Mouse (Mus musculus): ENCODE results near the gene Gm16867.
"Not testable (repeated sequence)": the region's sequence is repeated elsewhere in the genome, so short reads cannot be mapped to it uniquely, and the experiment has no call there.

The Gm16867 gene

DNA sequence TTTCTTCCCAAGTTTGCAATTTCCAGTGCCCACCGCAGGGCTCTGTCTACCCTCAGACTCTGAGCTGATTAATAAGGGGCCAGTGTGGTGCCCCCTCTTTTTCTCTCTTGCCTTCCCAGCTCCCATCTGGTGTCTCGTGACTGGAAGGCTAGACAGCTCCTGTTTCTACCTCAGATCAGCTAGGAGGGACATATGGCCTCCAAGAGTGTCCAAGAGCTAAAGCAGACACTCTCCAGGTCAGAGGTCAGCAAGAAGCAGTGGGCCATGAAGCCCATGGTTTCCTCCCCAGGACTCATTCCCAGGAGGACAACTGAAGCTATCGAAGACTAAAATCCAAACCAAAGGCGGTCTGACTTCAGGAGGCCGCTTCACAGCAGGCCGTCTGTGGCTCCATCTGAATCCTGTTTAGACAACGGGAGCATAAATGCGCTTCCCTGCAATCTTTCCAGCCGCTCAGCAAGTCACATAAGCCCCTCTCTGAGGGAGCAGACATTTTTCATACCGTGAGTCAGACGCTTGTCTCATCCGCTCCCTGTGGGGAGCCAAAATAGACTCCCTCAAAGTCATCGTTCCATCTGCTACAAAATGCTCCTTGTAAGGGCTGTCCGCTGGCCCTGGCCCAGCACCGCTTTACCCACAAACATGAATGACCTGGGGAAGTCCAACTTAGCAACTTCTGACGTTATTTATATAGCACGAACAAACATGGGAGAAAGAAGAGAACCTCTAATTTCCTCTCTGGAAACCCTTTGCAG, 35.4 kb downstream of the Gm16867 start:
- not testable (repeated sequence) for DNase-seq (ENCODE audit: extremely low spot score, low spot score)

DNA sequence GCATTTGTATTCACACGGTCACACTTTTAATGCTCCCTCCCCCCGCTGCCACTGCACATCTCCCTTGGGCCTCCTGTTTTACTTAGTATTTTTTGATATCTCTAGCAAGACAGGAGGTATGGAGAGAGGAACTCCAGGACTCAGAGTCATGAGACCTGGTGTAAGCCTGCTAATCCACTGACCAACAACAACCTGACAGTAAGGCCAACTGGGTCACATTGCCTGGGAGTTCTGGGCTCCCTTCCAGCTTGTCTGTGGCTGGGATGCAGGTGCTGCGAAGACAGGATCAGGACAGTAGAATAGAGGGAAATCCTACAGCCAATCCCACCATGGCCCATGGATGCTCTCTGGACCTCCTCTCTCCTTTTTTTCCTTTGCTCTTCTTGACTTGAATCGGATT, 38.7 kb downstream of the Gm16867 start:
- not testable (repeated sequence) for DNase-seq (ENCODE audit: extremely low spot score, low spot score)

DNA sequence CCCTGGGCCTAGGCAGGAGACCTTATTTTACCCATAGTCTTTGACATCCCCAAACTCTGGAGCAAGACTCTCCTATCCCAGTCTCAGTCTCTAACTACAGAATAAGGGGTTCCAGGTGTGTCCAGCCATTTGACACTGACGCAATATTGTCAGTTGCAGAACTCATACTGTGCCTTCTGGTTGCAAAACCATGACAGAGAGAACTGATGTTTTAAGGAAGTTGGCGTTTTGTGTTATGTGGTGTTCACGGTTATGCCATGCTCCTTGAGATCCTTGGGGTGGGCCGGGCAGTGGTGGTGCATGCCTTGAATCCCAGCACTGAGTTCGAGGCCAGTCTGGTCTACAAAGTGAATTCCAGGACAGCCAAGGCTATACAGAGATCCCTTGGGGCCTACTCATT, 45.5 kb downstream of the Gm16867 start:
- not testable (repeated sequence) for DNase-seq (ENCODE audit: extremely low spot score, low spot score)

DNA sequence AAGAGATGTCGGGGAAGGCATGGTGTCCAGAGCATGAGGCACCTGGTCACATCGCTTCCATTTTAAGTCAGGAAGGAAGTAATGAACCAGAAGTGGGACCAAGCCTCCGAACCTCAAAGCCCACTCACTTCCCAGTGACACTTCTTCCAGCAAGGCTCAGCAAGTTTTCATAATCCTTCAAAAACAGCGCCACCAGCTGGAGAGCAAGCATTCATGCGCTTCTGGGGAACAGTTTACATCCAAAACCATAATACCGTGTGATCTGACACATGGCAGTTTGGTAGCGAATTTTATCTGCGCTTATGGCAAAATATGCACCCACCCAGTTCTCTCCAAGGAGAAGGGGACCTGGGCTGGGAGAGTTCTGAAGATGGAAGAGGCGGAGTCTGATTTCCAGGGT, 48.5 kb downstream of the Gm16867 start:
- not testable (repeated sequence) for DNase-seq (ENCODE audit: extremely low spot score, low spot score)

DNA sequence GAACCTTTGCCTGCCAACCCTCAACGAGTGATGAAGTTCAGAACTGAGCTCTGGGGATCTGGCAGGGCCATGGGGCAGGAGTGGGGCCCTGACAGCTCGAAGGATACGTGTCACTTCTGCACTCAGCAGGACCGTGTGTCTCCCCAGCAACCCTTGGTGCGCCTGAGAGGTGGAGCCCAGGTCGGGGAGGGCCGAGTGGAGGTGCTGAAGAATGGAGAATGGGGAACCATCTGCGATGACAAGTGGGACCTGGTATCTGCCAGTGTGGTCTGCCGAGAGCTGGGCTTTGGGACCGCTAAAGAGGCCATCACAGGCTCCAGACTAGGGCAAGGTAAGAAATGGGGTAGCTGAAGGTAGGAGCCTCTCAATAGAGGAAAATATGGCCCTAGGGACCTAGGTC, 54.3 kb downstream of the Gm16867 start:
- not testable (repeated sequence) for DNase-seq (ENCODE audit: extremely low spot score, low spot score)

DNA sequence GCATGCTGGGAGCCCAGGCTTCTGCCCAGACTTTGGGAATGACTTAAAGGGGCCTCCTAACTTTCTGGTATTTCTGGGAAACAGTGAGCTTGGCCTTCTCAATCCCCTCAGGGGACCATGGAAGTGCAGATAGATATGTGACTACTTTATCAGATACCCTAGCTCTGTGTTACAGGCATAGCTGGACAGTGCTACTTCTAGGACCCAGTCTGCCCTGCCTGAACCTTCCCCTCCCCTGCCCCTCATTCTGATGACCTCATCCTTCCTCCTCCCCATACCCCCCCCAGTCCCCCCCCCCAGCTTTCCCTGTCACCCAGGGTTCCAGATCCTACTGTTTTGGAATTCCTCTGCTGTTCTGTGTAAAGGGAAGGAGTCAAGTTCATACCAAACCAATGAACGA, 56.2 kb downstream of the Gm16867 start:
- not testable (repeated sequence) for DNase-seq (ENCODE audit: extremely low spot score, low spot score)

DNA sequence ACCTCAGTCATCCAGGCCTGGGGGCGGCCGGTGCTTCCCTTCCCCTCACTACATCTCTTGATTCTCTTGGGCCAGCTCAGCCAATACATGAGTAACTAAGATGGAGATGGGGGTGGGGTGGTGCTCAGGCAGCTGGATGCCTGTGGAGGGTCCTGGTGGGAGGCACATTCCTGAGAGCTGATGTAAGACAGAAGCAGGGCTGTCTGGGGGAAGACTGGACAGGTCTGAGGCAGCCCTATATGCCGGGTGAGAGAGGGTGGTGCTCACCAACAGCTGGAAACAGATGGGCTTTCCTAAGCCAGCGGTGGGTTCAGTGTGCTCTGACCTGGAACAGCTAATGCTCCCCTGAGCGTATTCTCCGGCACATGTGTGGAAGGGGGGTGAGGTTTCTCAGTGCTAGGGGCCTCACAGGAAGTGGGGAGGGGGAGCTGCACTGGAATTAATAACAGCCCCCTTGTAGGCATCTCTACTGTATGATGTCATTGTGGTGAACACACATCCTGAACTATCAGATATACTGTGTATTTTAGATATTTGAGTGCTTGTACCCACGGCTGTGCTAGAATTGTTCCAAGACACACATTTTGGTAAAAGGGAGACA, 60.0 kb downstream of the Gm16867 start:
- DNase-seq (ENCODE audit: extremely low spot score, low spot score): not testable (repeated sequence)

DNA sequence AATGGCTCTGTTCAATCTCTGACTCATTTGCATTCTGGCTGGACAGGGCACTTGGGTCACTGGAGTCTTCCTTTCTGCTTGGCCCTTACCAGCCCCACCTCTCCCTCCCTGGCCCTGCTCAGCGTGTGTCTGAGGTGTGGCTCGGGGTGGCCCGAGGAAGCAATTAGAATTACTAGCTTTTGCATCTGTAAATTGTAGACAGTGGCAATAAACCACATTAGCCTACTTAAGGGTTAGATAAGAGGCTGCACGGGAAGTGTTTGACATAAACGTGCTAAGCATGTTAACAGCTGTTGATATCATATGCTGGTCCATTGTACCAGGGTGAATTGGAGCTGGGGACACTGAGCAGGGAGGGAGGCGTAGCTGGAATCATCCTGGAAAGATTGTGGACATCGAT, 62.2 kb downstream of the Gm16867 start:
- not testable (repeated sequence) for DNase-seq (ENCODE audit: extremely low spot score, low spot score)

DNA sequence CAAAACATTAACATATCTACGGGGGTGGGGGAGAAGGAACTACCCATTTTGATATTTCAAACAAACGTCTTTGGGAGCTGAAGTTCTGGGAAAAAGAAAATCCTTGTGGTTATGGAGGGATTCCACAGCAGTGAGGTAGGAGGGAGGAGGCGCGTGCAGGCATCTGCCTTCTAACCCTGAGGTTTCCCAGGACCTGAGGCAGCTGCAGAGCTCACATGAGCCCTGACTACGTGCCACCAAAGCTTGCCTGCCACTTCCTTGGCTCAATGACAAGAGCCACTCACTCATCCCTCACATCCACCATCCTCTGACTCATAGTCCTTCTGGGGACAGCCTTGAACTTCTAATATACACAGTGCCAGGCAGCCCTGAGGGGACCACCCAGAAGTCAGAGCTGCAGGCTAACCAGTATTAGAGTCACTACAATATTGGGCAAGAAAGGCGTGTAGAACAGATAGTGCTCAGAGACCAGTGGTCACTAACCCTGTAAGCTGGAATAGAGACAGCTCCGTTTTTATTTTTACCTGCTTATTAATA, 64.4 kb downstream of the Gm16867 start:
- DNase-seq (ENCODE audit: extremely low spot score, low spot score): not testable (repeated sequence)

DNA sequence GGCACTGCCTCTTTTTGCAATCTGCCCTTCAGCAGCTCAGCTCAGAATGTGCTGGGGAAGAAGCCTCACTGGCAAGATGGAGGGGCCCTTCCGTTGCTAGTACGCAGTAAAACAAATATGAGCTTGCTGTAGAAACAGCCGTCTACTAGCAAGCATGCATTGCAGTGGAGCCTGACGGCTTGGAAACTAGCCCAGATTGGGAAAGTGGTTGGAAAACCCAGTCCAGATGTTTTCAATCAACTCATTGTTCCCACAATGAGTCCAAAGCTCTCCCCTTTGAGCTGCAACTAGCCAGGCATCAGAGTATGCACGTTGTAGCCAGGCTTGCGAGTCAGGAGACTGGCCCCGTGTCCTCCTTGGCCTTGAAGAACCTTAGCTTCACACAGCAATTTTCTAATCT, 82.2 kb downstream of the Gm16867 start:
- DNase-seq (ENCODE audit: extremely low spot score, low spot score): not testable (repeated sequence)

DNA sequence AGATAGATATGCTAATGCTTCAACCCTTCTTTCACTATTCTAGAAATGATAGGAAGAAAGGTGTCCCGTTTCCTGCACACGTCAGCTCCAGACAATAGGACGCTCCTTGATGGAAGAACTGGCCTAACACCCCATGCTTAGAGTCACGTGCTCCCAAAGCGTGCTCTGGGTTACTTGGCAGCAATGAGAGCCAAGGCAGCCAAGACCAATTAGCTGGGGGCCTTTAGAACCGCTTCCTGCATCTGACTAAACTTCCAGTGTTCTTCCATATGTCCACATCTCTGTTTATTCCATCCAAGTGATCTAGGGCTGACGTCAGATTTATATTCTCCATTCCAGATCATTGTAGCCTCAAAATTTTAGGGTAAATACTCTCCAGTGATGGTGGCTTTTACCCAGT, 85.6 kb downstream of the Gm16867 start:
- not testable (repeated sequence) for DNase-seq (ENCODE audit: extremely low spot score, low spot score)

Data from neural tube, embryonic 10.5 days (tissue).